Mouse (Mus musculus) forebrain, postnatal 0 days (tissue): ENCODE data around the gene Pxn. TPM values are rescaled to one million over a fixed set of nuclear protein-coding genes. Genes with fewer than 3 reads are reported as not detected.

ENCODE experiments used
- ATAC-seq: fragments of 200-750 bp; cut with Nextera tagmentation; 2 replicates; pipeline ENCODE4 v1.8.0; 2017; ENCODE audit warnings: mild to moderate bottlenecking, moderate library complexity
- DNase-seq: peaks from one replicate; pipeline ENCODE4 v3.0.0-alpha.2; 2015
- H3K27ac ChIP-seq: fragments of 300-500 bp; sonication (generic); 2 replicates; pipeline ENCODE4 v1.5.1; 2014; ENCODE audit warnings: low read depth, mild to moderate bottlenecking, antibody characterized with exemption, low read length, moderate library complexity, mixed read lengths
- H3K27me3 ChIP-seq: fragments of 300-500 bp; sonication (generic); 2 replicates; pipeline ENCODE4 v1.6.1; 2014; ENCODE audit warnings: mild to moderate bottlenecking, low read length, mixed read lengths; ENCODE audit not compliant: insufficient read depth
- H3K36me3 ChIP-seq: fragments of 300-500 bp; sonication (generic); 2 replicates; pipeline ENCODE4 v1.6.1; 2014; ENCODE audit warnings: mild to moderate bottlenecking, moderate library complexity; ENCODE audit not compliant: insufficient read depth
- H3K4me1 ChIP-seq: fragments of 300-500 bp; sonication (generic); 2 replicates; pipeline ENCODE4 v1.6.1; 2014; ENCODE audit warnings: antibody characterized with exemption; ENCODE audit not compliant: insufficient read depth
- H3K4me2 ChIP-seq: fragments of 300-500 bp; sonication (generic); 2 replicates; pipeline ENCODE4 v1.6.1; 2014; ENCODE audit warnings: low read depth, mild to moderate bottlenecking, moderate library complexity
- H3K4me3 ChIP-seq: fragments of 300-500 bp; sonication (generic); 2 replicates; pipeline ENCODE4 v1.5.1; 2014; ENCODE audit warnings: low read depth, low read length, mixed read lengths
- H3K9ac ChIP-seq: fragments of 300-500 bp; sonication (generic); 2 replicates; pipeline ENCODE4 v1.6.1; 2014; ENCODE audit warnings: mild to moderate bottlenecking
- H3K9me3 ChIP-seq: fragments of 300-500 bp; sonication (generic); 2 replicates; pipeline ENCODE4 v1.6.1; 2016; ENCODE audit warnings: low read length
- CTCF ChIP-seq: sonication (generic); IDR thresholded peaks from 2 replicates; pipeline ENCODE4 v1.5.1; 2016; ENCODE audit warnings: antibody characterized with exemption, control low read depth, low read depth
- WGBS: fragments of 180-500 bp; shearing (Covaris S2); extraction: QIAGEN DNeasy Blood & Tissue Kit; methylation state at CpG from one replicate; pipeline ENCODE4 v1.1.7; 2014; 5-methylcytosine and 5-hydroxymethylcytosine counted together
- polyA plus RNA-seq: library from polyadenylated mRNA; unstranded; fragments of >200 nt; fragmentation: Nextera tagmentation; extraction: Ambion mirVana; gene quantifications from 2 replicates; pipeline ENCODE4 v1.2.1, GENCODE M21; 2015
- total RNA-seq: library from RNA; depleted of rRNA; stranded (reverse); fragments of >200 nt; gene quantifications from 2 replicates; pipeline ENCODE4 v1.2.3, GENCODE M21; 2014

The Pxn gene
- total and polyA plus RNA-seq, 2 experiments from 2014 or later = 14.8 to 29.8 TPM

GRCm38 (mm10) chr5:115521553-115522461, 15.3 kb downstream of the Pxn start:
- no peaks in the 10 kb centered on the region for H3K4me1 ChIP-seq
- no peak overlapping the region for H3K4me3 ChIP-seq
- 71% methylated on average over 21 of the region's 21 CpGs for WGBS
- no peaks in the 10 kb centered on the region for H3K9me3 ChIP-seq
- no peak overlapping the region for H3K9ac ChIP-seq
- no peak for TF ChIP-seq CTCF
- ATAC-seq (no peak), DNase-seq (no peak)
- no peak overlapping the region for H3K4me2 ChIP-seq
- H3K27ac ChIP-seq = no peak overlapping the region
- H3K36me3 ChIP-seq = no peaks in the 10 kb centered on the region
- no peaks in the 10 kb centered on the region for H3K27me3 ChIP-seq

- Histone ChIP-seq H3K9ac (no peak overlapping the region), H3K4me3 (no peak overlapping the region), H3K9me3 (no peaks in the 10 kb centered on the region), H3K27ac (no peak overlapping the region), H3K4me1 (no peaks in the 10 kb centered on the region), H3K4me2 (no peak overlapping the region), H3K36me3 (no peaks in the 10 kb centered on the region), H3K27me3 (no peaks in the 10 kb centered on the region)
- ATAC-seq = no peak
- DNase-seq = no peak
- TF ChIP-seq CTCF = no peak
- 90% methylated on average over 4 of the region's 4 CpGs for WGBS
These were observed 16.1 kb downstream of the Pxn start for GRCm38 (mm10) chr5:115522531-115522930.

- DNase-seq (no peak), ATAC-seq (no peak)
- TF ChIP-seq CTCF = no peak
- Histone ChIP-seq H3K4me3 (no peak overlapping the region), H3K4me2 (no peak overlapping the region), H3K27ac (no peak overlapping the region), H3K27me3 (no peaks in the 10 kb centered on the region), H3K36me3 (no peaks in the 10 kb centered on the region), H3K9ac (no peak overlapping the region), H3K9me3 (no peaks in the 10 kb centered on the region), H3K4me1 (no peaks in the 10 kb centered on the region)
- WGBS = 81% methylated on average over 15 of the region's 15 CpGs
These were observed 16.6 kb downstream of the Pxn start for GRCm38 (mm10) chr5:115522981-115523499.

GRCm38 (mm10) chr5:115523971-115524370, 17.5 kb downstream of the Pxn start:
- DNase-seq (no peak), ATAC-seq (no peak; the same call in 1 of the 2 replicates)
- WGBS = 18% methylated on average over 15 of the region's 15 CpGs
- H3K27ac ChIP-seq = no peak overlapping the region
- H3K4me2 ChIP-seq = no peak overlapping the region
- H3K27me3 ChIP-seq = no peaks in the 10 kb centered on the region
- no peaks in the 10 kb centered on the region for H3K4me1 ChIP-seq
- no peak overlapping the region for H3K4me3 ChIP-seq
- no peaks in the 10 kb centered on the region for H3K9me3 ChIP-seq
- H3K9ac ChIP-seq = no peak overlapping the region
- peak; percentile 42 for TF ChIP-seq CTCF
- no peaks in the 10 kb centered on the region for H3K36me3 ChIP-seq

- Histone ChIP-seq H3K36me3 (no peaks in the 10 kb centered on the region), H3K4me1 (no peaks in the 10 kb centered on the region), H3K4me2 (no peak overlapping the region), H3K9ac (no peak overlapping the region), H3K4me3 (no peak overlapping the region), H3K9me3 (no peaks in the 10 kb centered on the region), H3K27ac (no peak overlapping the region), H3K27me3 (no peaks in the 10 kb centered on the region)
- WGBS = 62% methylated on average over 12 of the region's 12 CpGs
- ATAC-seq (no peak), DNase-seq (no peak)
- TF ChIP-seq CTCF = no peak
These were observed 18.0 kb downstream of the Pxn start for GRCm38 (mm10) chr5:115524471-115524870.

- DNase-seq (no peak), ATAC-seq (no peak)
- no peaks in the 10 kb centered on the region for H3K27me3 ChIP-seq
- H3K36me3 ChIP-seq = no peaks in the 10 kb centered on the region
- no peaks in the 10 kb centered on the region for H3K4me1 ChIP-seq
- H3K27ac ChIP-seq = no peak overlapping the region
- 92% methylated on average over 4 of the region's 4 CpGs for WGBS
- H3K9ac ChIP-seq = no peak overlapping the region
- no peaks in the 10 kb centered on the region for H3K9me3 ChIP-seq
- H3K4me3 ChIP-seq = no peak overlapping the region
- no peak overlapping the region for H3K4me2 ChIP-seq
- TF ChIP-seq CTCF = no peak
These were observed 18.9 kb downstream of the Pxn start for GRCm38 (mm10) chr5:115525416-115525815.

- no peak overlapping the region for H3K9ac ChIP-seq
- no peak for ATAC-seq
- TF ChIP-seq CTCF = no peak
These were observed 19.5 kb downstream of the Pxn start for GRCm38 (mm10) chr5:115525943-115526342.

More at GRCm38 (mm10) chr5:115525943-115526342, 19.5 kb downstream of the Pxn start:
- H3K4me3 ChIP-seq = no peak overlapping the region
- 64% methylated on average over 9 of the region's 9 CpGs for WGBS
- no peaks in the 10 kb centered on the region for H3K4me1 ChIP-seq
- no peaks in the 10 kb centered on the region for H3K9me3 ChIP-seq
- no peak for DNase-seq
- H3K4me2 ChIP-seq = no peak overlapping the region
- H3K36me3 ChIP-seq = no peaks in the 10 kb centered on the region
- no peaks in the 10 kb centered on the region for H3K27me3 ChIP-seq
- H3K27ac ChIP-seq = no peak overlapping the region
